In genomic region chr2:93538140-93538539, GRCm38 (mm10) we compare ENCODE assay signal across 14 mouse cellular contexts. TPM values are rescaled to one million over a fixed set of nuclear protein-coding genes. Genes with fewer than 3 reads are reported as not detected.
DNase-seq lines count a peak whose midpoint lies in the region; ATAC-seq lines count a peak whose summit lies in the region.
"Had no signal": no experiment of that assay in that cellular context is flagged by ENCODE, and none has a peak within 500 bp of the region (broad histone marks: within the 10 kb centered on the region; RNA-seq: fewer than 3 reads in every experiment).

No protein-coding gene starts in this region.

- no peaks in the 10 kb centered on the region for H3K36me3 ChIP-seq in hindbrain, embryonic 10.5 days
- no peaks in the 10 kb centered on the region for H3K36me3 ChIP-seq in hindbrain, embryonic 12.5 days
- H3K36me3 ChIP-seq in limb, embryonic 11.5 days (ENCODE audit: control insufficient read depth, insufficient read depth, low read length) = no peaks in the 10 kb centered on the region
- H3K36me3 ChIP-seq: forebrain, embryonic 15.5 days; heart, embryonic 13.5 days; neural tube, embryonic 15.5 days had no signal

- H3K4me3 ChIP-seq in hindbrain, embryonic 10.5 days = no peak overlapping the region
- H3K4me3 ChIP-seq in hindbrain, embryonic 12.5 days = no peak overlapping the region
- no peak overlapping the region for H3K4me3 ChIP-seq in limb, embryonic 11.5 days (ENCODE audit: low read depth, low read length)
- H3K4me3 ChIP-seq: forebrain, embryonic 15.5 days; heart, embryonic 13.5 days; neural tube, embryonic 15.5 days had no signal

- H3K27ac ChIP-seq in hindbrain, embryonic 10.5 days = peak overlapping the region; percentile 67; the same call in 1 of the 2 replicates
- H3K27ac ChIP-seq in hindbrain, embryonic 12.5 days = no peak overlapping the region
- H3K27ac ChIP-seq in limb, embryonic 11.5 days (replicated peaks; ENCODE audit: low read depth, low read length) = 0 out of 2 replicates have a peak overlapping the region, but pooled peaks have one; percentile 18
- H3K27ac ChIP-seq: forebrain, embryonic 15.5 days; heart, embryonic 13.5 days; neural tube, embryonic 15.5 days had no signal

- H3K4me2 ChIP-seq in hindbrain, embryonic 12.5 days (replicated peaks) = no peak overlapping the region
- no peak overlapping the region for H3K4me2 ChIP-seq in limb, embryonic 11.5 days (ENCODE audit: low read depth, severe bottlenecking)
- H3K4me2 ChIP-seq: forebrain, embryonic 15.5 days; heart, embryonic 13.5 days; neural tube, embryonic 15.5 days had no signal

- no peak for ATAC-seq in hindbrain, embryonic 12.5 days (ENCODE audit: low FRiP score)
- peak; percentile 17; the same call in 1 of the 2 replicates for ATAC-seq in limb, embryonic 11.5 days (ENCODE audit: insufficient number of reproducible peaks, low FRiP score, low TSS enrichment, low read depth)
- ATAC-seq: liver, postnatal 0 days had no signal

- DNase-seq in hindbrain, embryonic 10.5 days (ENCODE audit: low spot score) = no peak
- peak; percentile 7 for DNase-seq in ES-CJ7 (ENCODE audit: low read depth, low spot score)
- peak; percentile 9 for DNase-seq in ZHBTc4 (ENCODE audit: low read depth, low spot score)
- no peak for DNase-seq in limb, embryonic 11.5 days (ENCODE audit: low spot score)
- DNase-seq in cerebellum, postnatal 4 days (ENCODE audit: low spot score in 2 of 2) = no peak
- no peak for DNase-seq in thymus, postnatal 4 days
- DNase-seq: cerebellum, adult 11-12 months; kidney, postnatal 10 days; liver, postnatal 0 days; thymus, adult 2 months had no signal

- no peak overlapping the region for H3K9ac ChIP-seq in hindbrain, embryonic 12.5 days
- no peak overlapping the region for H3K9ac ChIP-seq in limb, embryonic 11.5 days (ENCODE audit: low read length)
- H3K9ac ChIP-seq: forebrain, embryonic 15.5 days; heart, embryonic 13.5 days; liver, postnatal 0 days; neural tube, embryonic 15.5 days had no signal

- peaks cover 9% of the 10 kb centered on the region; the same call in 1 of the 2 replicates for H3K27me3 ChIP-seq in hindbrain, embryonic 10.5 days (ENCODE audit: insufficient read depth, poor library complexity, severe bottlenecking)
- no peaks in the 10 kb centered on the region for H3K27me3 ChIP-seq in hindbrain, embryonic 12.5 days
- H3K27me3 ChIP-seq in limb, embryonic 11.5 days (ENCODE audit: control insufficient read depth, insufficient read depth, low read length) = no peaks in the 10 kb centered on the region
- H3K27me3 ChIP-seq: forebrain, embryonic 15.5 days; heart, embryonic 13.5 days; neural tube, embryonic 15.5 days had no signal

- peaks cover 20% of the 10 kb centered on the region for H3K4me1 ChIP-seq in hindbrain, embryonic 10.5 days (replicated peaks)
- peaks cover 8% of the 10 kb centered on the region for H3K4me1 ChIP-seq in hindbrain, embryonic 12.5 days
- peaks cover 15% of the 10 kb centered on the region for H3K4me1 ChIP-seq in limb, embryonic 11.5 days (ENCODE audit: control insufficient read depth, insufficient read depth, low read length)

- H3K9me3 ChIP-seq in hindbrain, embryonic 10.5 days = no peaks in the 10 kb centered on the region
- no peaks in the 10 kb centered on the region for H3K9me3 ChIP-seq in hindbrain, embryonic 12.5 days (replicated peaks)
- H3K9me3 ChIP-seq in limb, embryonic 11.5 days (ENCODE audit: control insufficient read depth, low read length) = no peaks in the 10 kb centered on the region
- H3K9me3 ChIP-seq: forebrain, embryonic 15.5 days; heart, embryonic 13.5 days; neural tube, embryonic 15.5 days had no signal

- WGBS in hindbrain, embryonic 10.5 days = 41% methylated on average over 6 of the region's 6 CpGs
- WGBS in hindbrain, embryonic 12.5 days = 42% methylated on average over 6 of the region's 6 CpGs
- 11% methylated on average over 6 of the region's 6 CpGs for WGBS in limb, embryonic 11.5 days

RNA-seq across cellular contexts. Expression of gene Gm10803, which starts 22.2 kb away (rescaled TPM):
- polyA plus RNA-seq in hindbrain, embryonic 10.5 days (2016; fragmentation: Nextera tagmentation; extraction: Ambion mirVana) = not detected in 2 replicates
- polyA plus RNA-seq in hindbrain, embryonic 12.5 days (2016; fragmentation: Nextera tagmentation; extraction: Ambion mirVana) = not detected in 2 replicates
- polyA plus RNA-seq in limb, embryonic 11.5 days (2014; fragmentation: Nextera tagmentation; extraction: Ambion mirVana) = not detected in 2 replicates
- polyA plus RNA-seq: forebrain, embryonic 15.5 days; heart, embryonic 13.5 days; liver, postnatal 0 days; neural tube, embryonic 15.5 days; thymus, adult 2 months had no signal

Comparison
In these comparisons a context has a peak if more than half of its experiments do, and no peak if none do; other contexts are left out.
1. DNase-seq: peak in ES-CJ7 (single experiment) and ZHBTc4 (single experiment); none in hindbrain, embryonic 10.5 days (single experiment), limb, embryonic 11.5 days (single experiment), cerebellum, postnatal 4 days (0 of 2) and thymus, postnatal 4 days (single experiment).